Mouse (Mus musculus): ENCODE results near the gene Cachd1.

The Cachd1 gene

DNA sequence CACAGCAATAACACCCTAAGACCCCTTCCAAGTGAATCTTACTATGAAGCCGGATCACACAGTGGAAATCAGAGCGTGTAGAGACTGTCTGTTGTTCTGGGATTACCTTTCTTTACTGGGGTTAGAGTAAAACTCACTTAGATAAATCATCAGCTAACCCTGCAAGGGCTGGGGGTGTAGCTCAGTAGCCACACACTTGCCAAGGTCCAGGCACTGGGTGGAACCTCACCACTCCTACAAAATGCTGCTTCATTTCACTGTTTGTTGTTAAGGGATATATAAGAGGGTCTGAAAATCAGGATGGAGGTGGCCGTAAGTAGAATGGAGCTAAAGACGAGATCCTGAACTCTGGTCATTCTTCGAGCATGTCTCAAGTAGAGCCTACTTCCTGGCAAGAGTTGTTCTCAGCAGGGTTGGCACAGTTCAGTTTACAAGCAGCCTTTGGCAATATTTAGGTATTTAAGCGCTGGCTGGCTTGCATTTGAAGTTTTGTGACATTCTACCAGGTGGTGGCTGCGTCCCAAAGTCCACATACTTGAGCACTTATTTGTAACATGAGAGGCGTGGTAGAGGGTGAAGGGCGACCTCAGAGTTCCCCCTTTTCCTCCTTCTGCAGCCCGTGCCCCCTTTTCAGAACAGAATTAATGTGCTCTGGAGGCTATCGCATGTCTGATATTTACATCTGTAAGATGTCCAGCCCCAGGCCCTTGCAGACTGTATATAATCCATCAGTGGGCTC, 146.5 kb downstream of the Cachd1 start:
- DNase-seq (ENCODE audit: low spot score): no peak

- DNase-seq (ENCODE audit: low spot score): no peak
These were observed 147.1 kb downstream of the Cachd1 start for GRCm38 (mm10) chr4:100923598-100923997.

GRCm38 (mm10) chr4:100924276-100924675, 147.8 kb downstream of the Cachd1 start:
- DNase-seq (ENCODE audit: low spot score): no peak

GRCm38 (mm10) chr4:100925153-100925552, 148.7 kb downstream of the Cachd1 start:
- DNase-seq (ENCODE audit: low spot score): no peak

DNA sequence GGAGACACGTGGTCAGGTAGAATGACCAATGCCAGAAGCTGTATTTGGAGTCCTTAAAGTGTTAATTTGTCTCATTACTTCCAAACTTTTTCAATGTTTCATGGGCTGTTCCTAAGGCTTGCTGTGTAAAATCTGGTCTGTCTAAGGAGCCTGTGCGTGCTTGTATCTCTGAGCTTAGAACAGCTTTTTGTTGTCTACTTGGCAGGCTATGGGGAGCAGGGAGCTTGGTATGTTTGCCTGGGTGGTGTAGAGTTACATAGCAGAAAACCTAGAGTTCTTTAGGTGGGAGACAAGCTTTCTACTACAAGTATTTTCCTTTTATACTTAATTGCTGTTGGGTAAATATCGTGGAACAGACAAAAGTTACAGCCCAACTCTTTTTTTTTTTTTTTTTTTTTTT, 150.1 kb downstream of the Cachd1 start:
- no peak for DNase-seq (ENCODE audit: low spot score)

- DNase-seq (ENCODE audit: low spot score): no peak
These were observed 150.6 kb downstream of the Cachd1 start for GRCm38 (mm10) chr4:100927059-100927458.

DNA sequence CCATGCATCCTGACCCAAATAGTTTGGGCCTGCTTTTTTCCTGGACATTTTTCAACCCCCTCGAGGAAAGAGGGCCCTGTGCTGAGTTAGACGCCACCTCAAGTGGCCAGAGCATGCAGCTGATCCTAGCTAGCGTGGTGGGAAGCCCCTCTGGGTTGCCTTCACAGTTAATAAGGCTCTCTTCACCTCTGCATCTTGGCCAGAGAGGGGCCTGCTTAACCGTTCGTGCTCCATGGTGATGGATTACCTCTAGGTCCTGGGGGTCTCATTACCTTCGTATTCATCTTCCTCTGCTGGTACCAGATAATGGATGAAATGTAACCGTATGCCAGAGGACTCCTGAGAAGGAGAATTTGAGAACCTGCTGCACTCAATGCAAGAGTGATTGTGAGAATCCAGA, 167.2 kb downstream of the Cachd1 start:
- DNase-seq (ENCODE audit: low spot score): no peak

DNA sequence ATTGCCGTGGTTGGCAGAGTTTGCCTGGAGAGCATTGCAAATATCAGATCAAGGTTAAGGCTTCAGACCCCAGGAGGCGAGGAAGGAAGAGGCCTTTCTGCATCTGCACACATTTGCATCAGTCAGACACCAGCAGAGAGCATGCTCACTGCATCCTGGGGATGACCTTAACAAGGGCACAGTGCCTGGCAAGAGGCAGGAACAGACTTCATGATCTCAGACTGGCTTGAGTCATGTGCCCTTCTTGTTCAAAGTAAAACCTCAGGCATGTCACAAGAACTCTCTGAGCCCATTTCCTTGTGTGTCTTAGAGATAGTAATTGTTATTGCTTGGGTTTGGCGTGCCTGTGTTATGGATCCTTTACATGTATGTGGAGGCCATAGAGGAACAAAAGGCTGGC, 167.8 kb downstream of the Cachd1 start:
- DNase-seq (ENCODE audit: low spot score): no peak

GRCm38 (mm10) chr4:100945171-100945899, 168.9 kb downstream of the Cachd1 start:
- no peak for DNase-seq (ENCODE audit: low spot score)

DNA sequence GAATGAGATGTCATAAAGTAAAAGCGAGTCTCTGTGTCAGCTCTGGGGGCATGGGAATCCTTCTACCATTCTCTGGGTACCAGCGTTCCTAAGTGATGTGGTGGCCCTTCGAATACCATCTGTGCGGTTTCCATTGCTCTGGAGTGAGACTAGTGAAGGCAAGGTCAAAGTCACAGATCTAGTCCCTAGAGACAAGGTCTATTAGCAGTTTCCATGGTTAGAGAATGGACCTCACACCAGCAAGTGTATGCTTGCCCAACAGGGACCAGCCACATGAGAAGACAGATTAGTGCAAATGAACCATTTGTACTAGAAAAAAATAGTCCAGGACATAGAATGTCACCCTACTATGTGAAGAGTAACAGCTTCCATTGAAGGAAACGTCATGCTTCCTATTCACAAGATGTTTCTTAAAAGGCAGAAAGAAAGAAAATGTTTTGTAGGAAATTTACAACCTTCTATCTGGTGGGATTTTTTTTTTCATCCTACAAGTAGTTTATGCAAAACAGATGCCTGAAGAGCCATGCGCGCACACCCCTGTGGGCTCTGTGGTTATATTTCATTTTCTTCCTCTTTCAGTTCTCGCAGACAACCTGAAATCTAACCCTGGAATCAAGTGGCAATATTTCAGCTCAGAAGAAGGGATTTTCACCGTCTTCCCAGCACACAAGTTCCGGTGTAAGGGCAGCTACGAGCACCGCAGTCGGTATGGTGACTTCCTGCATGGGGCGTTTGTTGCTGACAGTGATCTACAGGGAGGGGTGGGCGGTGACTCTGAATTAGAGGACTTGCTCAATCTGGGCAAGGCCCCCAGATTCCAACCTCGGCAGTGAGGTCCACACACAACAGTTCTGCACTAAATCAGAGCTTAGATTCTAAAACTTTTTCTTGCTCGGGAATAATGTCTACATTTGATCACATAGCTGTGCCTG, 172.3 kb downstream of the Cachd1 start:
- DNase-seq (ENCODE audit: low spot score): no peak

GRCm38 (mm10) chr4:100950316-100950715, 173.8 kb downstream of the Cachd1 start:
- no peak for DNase-seq (ENCODE audit: low spot score)

DNA sequence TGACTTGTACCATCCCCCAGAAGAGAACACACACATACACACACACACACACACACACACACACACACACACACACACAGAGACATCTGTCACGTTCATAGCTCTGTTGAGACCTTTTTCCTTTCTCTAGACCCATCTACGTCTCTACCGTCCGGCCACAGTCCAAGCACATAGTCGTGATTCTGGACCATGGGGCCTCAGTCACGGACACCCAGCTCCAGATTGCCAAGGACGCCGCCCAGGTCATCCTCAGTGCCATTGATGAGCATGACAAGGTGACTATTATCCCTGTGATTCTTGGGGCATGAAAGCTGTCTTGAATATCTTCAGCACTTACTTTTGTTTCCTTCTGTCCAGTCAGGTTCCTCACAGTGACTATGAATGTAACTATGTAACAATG, 175.4 kb downstream of the Cachd1 start:
- DNase-seq (ENCODE audit: low spot score): no peak

GRCm38 (mm10) chr4:100963341-100963740, 186.9 kb downstream of the Cachd1 start:
- DNase-seq (ENCODE audit: low spot score): no peak

GRCm38 (mm10) chr4:100963796-100964195, 187.3 kb downstream of the Cachd1 start:
- no peak for DNase-seq (ENCODE audit: low spot score)

DNA sequence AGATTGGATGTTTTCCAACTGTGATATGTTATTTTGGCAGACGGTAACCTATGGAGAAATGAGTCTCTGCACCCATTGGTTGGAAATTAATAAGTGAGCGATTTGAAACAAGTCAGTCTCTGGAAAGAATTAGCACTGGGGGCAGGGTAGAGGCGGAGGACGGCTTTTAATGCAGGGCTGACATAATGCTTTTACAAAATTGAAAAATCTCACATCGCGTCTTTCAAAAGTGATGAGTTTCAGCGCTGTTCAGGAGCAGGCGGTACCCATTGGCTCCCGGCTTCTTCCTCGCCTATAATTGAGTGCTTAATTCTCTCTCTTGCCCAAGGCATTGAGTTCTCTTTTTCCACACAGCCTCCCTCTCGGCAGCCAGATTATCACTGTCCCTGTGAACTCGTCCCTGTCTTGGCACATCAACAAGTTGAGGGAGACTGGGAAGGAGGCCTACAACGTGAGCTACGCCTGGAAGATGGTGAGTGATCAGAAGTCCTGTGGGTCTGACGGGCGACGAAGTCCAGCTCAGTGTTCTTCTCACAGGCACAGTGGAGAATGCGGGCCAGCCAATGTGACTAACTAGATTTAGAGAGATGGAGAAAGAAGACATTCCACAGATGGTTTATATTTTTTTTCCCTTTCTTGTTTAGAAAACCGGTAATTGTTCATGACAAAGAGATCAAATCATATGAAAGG, 191.4 kb downstream of the Cachd1 start:
- no peak for DNase-seq (ENCODE audit: low spot score)

DNA sequence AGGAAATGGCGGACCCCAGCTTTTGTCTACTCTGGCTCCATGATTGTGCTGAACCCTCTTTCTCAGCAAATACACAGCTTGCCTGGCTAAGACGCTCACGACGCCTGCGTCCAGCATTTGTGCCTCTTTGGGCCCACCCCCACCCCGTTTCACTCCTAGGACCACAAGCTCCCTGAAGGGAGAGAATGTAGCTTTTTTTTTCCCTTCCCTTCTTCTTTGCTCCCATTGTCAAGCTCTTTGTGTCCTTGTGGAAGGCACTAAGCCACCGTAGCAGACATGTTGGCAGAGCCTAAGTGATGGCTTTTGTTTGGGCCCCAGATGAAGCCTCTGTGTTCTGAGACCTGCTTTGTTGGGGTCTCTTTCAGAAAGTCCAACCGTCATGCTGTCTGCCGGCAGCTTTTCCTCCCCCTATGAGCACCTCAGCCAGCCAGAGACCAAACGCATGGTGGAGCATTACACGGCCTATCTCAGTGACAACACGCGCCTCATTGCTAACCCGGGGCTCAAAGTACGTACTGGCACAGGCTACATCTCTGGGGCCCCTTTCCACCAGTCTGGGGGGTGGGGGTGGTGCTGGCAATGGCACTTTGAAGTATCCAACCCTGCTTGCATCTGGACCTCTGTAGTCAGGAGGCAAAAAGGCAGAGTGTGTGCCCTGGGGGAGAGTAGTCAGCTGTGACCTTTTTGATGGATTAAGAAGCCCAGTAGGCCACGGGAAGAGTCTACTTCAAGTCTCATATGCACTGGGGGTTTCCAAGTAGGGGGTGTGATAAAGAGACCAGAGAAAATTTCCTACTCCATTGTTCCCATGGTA, 197.4 kb downstream of the Cachd1 start:
- DNase-seq (ENCODE audit: low spot score): no peak

GRCm38 (mm10) chr4:100974455-100975035, 198.1 kb downstream of the Cachd1 start:
- no peak for DNase-seq (ENCODE audit: low spot score)

GRCm38 (mm10) chr4:100977522-100977921, 201.0 kb downstream of the Cachd1 start:
- DNase-seq (ENCODE audit: low spot score): no peak

GRCm38 (mm10) chr4:100987187-100987586, 210.7 kb downstream of the Cachd1 start:
- no peak for DNase-seq (ENCODE audit: low spot score)

- no peak for DNase-seq (ENCODE audit: low spot score)
These were observed 211.8 kb downstream of the Cachd1 start for GRCm38 (mm10) chr4:100988231-100988799.
